Mouse (Mus musculus): ENCODE measurements around the gene Prim1. TPM values are rescaled to one million over a fixed set of nuclear protein-coding genes. Genes with fewer than 3 reads are reported as not detected.
"Not testable (repeated sequence)": the region's sequence is repeated elsewhere in the genome, so short reads cannot be mapped to it uniquely, and the experiment has no call there.

The Prim1 gene
- total RNA-seq, 4 experiments from 2014 or later, result 6.5 to 9.3 (median 8.1) TPM

DNA sequence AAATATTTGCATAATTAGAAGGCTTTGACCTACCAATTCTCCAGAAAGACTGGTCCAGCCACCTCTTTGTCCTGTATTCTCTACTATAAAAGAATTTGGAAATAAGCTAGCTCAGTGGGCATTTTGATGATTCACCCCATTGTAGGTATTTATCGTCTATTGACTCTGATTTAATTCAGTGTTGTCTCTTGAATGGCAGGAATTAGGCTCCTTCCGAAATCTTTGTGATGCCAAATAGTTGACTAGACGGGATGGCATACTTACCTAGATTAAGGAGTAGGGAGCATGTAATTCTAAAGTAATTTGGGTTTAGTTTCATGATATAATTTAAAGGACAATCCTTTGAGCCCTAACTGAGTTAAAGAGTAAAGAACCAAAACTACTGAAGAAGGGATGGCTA, 23.0 kb downstream of the Prim1 start:
- no peak for DNase-seq (ENCODE audit: low spot score in 2 of 2)

- no peak for DNase-seq (ENCODE audit: low spot score in 2 of 2)
Measured at GRCm38 (mm10) chr10:128039167-128039566, 24.2 kb downstream of the Prim1 start.

GRCm38 (mm10) chr10:128039858-128040257, 24.9 kb downstream of the Prim1 start:
- DNase-seq (ENCODE audit: low spot score in 2 of 2), result no peak

- DNase-seq (ENCODE audit: low spot score in 2 of 2), result no peak
Measured at GRCm38 (mm10) chr10:128040293-128040692, 25.3 kb downstream of the Prim1 start.

- DNase-seq (ENCODE audit: low spot score in 2 of 2), result no peak
Measured at GRCm38 (mm10) chr10:128041636-128042035, 26.7 kb downstream of the Prim1 start.

GRCm38 (mm10) chr10:128042466-128042865, 27.5 kb downstream of the Prim1 start:
- no peak for DNase-seq (ENCODE audit: low spot score in 2 of 2)

DNA sequence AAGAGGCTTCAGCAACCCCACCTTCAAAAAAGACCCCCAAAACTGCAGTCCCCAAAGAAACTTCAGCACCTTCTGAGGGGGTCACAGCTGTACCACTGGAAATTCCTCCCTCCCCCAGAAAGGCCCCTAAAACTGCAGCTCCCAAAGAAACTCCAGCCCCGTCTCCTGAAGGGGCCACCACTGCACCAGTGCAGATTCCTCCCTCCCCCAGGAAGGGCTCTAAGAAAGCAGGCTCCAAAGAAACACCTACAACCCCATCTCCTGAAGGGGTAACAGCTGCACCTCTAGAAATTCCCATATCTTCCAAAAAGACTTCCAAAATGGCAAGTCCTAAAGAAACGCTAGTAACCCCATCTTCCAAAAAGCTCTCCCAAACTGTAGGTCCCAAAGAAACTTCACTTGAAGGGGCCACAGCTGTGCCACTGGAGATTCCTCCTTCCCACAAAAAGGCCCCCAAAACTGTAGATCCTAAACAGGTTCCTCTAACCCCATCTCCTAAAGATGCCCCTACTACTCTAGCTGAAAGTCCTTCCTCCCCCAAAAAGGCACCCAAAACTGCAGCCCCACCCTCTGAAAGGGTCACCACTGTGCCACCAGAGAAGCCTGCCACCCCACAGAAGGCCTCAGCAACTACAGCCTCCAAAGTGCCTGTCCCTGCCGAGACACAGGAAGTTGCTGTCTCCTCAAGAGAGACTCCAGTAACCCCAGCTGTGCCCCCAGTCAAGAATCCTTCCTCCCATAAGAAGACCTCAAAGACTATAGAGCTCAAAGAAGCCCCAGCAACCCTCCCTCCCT, 28.3 kb downstream of the Prim1 start:
- DNase-seq (ENCODE audit: low spot score in 2 of 2), result no peak

GRCm38 (mm10) chr10:128048157-128048556, 33.2 kb downstream of the Prim1 start:
- DNase-seq (ENCODE audit: low spot score in 2 of 2), result no peak

- DNase-seq (ENCODE audit: low spot score in 2 of 2), result no peak
Measured at GRCm38 (mm10) chr10:128049741-128050140, 34.8 kb downstream of the Prim1 start.

DNA sequence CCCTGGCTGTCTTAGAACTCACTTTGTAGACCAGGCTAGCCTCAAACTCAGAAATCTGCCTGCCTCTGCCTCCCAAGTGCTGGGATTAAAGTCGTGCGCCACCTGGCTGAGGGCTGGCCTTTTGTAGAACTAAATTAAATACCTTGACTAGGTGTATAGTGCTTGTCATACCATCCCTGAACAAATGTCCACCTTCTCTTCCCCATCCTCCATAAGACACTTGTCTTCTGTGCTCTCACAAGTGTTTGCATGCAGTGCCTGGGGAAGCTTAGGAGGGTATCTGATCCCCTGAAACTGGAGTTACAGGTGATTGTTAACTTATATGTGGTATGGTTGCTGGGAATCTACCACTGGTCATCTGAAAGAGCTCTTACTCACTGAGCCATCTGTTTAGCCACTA, 35.4 kb downstream of the Prim1 start:
- DNase-seq (ENCODE audit: low spot score in 2 of 2), result no peak

- DNase-seq (ENCODE audit: low spot score in 2 of 2), result no peak
Measured at GRCm38 (mm10) chr10:128051589-128051988, 36.6 kb downstream of the Prim1 start.

- DNase-seq (ENCODE audit: low spot score in 2 of 2), result not testable (repeated sequence)
Measured at GRCm38 (mm10) chr10:128052136-128052535, 37.2 kb downstream of the Prim1 start.

DNA sequence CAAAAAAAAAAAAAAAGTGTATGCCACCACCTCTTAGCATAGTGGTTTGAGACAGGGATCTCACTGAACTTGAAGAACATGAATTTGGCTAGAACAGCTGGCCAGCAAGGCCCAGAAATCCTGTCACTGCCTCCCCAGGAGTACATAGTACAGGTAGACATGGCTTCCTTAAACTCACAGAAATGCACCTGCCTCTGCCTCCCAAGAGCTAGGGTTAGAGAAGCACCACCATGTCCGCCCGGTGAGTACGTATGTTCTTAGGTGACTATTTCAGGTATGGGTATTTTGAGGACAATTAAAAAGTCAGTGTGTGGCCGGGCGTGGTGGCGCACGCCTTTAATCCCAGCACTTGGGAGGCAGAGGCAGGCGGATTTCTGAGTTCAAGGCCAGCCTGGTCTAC, 38.0 kb downstream of the Prim1 start:
- no peak for DNase-seq (ENCODE audit: low spot score in 2 of 2)

GRCm38 (mm10) chr10:128058184-128058583, 43.2 kb downstream of the Prim1 start:
- no peak for DNase-seq (ENCODE audit: low spot score in 2 of 2)

DNA sequence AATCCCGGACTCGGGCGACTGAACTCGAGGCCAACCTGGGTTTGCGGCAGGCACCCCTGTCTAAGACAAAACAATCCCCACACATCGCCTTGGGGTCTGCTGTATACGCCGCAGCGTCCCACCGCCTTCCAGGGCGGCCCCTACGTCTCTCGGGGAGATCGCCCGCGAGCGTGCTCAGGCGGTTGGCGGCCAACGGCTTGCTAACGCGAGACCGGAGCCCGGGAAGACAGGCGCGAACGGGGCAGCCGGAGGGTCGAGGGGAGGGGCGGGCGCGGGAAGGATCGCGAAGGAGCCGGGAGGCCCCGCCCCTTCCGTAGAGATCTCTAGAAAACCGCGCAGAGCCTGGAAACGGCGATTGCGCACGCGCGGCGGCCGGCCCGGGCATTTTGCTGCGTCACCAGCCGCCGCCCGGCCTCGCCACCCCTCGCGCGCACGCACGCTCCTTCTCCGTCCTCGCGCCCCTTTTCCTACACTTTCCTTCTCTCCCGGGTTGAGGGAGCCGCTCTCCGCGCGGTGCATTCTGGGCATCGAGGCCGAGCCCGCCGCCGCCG, 43.7 kb downstream of the Prim1 start, which contains the start of gene Ptges3:
Gene Ptges3, plus strand, starts transcription at position 354 of the 551 bp plus-strand sequence.
- DNase-seq (ENCODE audit: low spot score in 2 of 2), result peak; percentile 93 to 96

DNA sequence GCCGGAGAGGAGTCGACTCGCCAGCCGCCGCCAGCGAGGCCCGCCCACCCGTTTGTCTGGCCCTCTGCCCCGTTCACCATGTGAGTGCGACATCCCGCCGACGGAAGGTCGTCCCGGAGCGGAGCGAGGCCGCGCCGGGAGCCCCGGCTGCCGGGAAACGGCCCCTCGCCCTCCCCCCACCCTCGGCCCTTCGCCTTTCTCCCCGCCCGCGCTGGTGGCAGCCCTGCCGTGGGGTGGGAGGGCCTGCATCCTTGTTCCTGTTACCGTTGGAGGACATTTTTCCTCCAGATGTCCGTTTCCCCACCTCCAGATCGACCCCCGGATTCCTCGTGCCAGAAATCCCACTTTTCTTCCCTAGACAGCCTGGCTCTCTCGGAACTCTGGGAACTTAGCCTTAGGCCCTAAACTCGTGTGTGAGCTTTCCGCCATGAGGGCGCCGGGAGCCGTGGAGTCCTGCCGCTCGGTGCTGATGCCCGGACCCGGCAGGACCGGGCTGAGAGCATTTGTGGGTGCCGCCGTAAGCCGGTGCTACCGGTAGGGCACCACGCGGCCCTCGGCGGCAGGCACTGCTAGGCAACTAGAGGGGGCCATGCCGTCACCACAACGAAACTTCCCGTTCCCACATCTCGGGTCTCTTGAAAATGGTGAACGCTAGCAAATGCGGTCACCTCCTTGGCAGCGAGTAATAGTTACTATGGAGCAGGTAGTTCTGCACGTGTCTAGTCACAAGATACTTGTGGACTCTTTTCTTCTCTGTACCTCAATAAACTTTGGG, 44.4 kb downstream of the Prim1 start:
- DNase-seq (ENCODE audit: low spot score in 2 of 2), result peak; percentile 33 to 43

DNA sequence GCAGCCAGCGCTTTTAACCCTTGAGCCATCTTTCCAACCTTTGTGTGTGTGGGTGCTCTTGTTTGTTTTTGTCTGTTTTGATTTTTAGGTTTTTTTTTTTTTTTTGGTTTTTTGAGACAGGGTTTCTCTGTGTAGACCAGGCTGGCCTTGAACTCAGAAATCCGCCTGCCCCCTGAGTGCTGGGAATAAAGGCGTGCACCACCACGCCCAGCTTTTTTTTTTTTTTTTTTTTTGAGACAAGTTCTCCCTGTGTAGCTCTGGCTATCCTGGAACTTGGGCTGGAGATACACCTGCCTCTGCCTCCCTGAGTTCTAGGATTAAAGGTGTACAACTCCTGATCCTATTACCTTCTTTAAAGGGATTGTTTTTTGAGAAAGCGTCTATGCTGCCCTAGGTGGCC, 46.1 kb downstream of the Prim1 start:
- DNase-seq (ENCODE audit: low spot score in 2 of 2), result no peak

DNA sequence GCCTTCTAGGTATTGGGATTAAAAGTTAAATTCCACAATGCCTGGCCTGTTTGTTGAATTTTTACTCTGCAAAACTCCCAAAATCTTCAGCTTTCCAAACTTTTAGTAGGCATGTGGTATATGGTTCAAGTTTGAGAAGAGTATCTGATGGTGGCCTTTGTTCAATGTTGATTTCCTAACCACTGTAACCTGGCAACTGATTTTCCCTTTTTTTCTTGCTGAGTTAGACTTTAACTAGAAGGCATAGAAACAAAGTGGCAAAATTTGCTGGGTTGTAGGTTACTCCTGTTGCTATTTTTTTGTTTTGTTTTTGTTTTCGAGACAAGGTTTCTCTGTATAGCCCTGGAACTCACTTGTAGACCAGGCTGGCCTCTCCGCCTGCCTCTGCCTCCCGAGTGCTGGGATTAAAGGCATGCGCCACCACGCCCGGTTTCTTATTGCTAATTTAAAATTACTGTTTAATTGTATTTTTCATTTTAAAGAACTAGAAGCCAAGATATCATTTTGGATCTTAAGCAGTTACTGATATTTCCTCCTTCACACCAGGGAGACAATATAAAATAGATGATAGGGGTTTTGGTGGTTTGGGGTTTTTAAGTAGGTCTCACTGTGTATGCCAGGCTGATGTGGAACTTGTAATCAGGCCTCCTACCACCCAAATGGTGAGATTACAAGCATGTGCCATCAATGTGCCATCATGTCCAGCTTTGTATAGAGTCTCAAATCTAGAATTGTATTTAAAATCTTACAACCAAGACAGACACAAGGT, 47.4 kb downstream of the Prim1 start:
- no peak for DNase-seq (ENCODE audit: low spot score in 2 of 2)

DNA sequence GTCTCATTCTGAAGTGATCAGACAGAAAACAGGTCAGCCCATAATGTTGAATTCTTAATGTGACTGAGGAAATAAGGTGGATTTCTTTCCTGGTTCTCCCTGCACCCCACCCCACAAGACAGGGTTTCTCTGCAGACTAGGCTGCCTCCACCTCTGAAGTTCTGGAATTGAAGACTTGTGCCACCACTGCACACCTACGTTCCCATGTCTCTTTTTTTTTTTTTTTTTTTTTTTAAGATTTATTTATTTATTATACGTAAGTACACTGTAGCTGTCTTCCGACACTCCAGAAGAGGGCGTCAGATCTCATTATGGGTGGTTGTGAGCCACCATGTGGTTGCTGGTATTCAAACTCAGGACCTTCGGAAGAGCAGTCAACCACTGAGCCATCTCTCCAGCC, 51.1 kb downstream of the Prim1 start:
- DNase-seq (ENCODE audit: low spot score in 2 of 2), result no peak

DNA sequence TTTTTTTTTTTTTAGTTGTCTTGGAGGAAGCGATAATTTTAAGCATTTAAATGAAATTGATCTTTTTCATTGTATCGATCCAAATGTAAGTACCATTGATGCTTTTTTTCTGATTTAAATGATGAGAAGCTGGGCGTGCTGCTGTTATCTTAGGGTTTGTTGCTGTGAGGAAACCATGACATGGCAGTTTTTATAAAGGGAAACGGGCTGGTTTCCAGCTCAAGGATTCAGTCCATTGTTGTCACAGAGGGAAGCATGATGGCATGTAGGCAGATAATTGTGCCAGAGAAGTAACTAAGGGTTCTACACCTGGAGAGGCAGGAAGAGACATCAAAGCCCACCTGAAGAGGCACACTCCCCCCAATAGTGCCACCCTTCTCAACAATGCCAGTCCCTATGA, 54.2 kb downstream of the Prim1 start:
- DNase-seq (ENCODE audit: low spot score in 2 of 2), result no peak

- not testable (repeated sequence) for DNase-seq (ENCODE audit: low spot score in 2 of 2)
Measured at GRCm38 (mm10) chr10:128070432-128070831, 55.5 kb downstream of the Prim1 start.

Measured in left cerebral cortex, adult 8-10 months (tissue).